Mouse (Mus musculus) megakaryocyte-erythroid progenitor cell, adult 5-6 weeks (primary cell): Measurements from ENCODE around the gene Asb3. TPM values are rescaled to one million over a fixed set of nuclear protein-coding genes. Genes with fewer than 3 reads are reported as not detected.

ENCODE experiments used
- ATAC-seq: replicated peaks from 2 replicates; pipeline ENCODE4 v1.8.0; 2016; ENCODE audit warnings: mild to moderate bottlenecking, inconsistent platforms; ENCODE audit not compliant: severe bottlenecking, poor library complexity, low FRiP score, low TSS enrichment
- total RNA-seq, 2 experiments: library from RNA; stranded (forward) in 1 of 2; stranded (reverse) in 1 of 2; fragments of 200-1000, 215-1000 nt in 1 of 2; fragments of >200 nt in 1 of 2; fragmentation: Nextera tagmentation in 1 of 2; gene quantifications; 2 replicates each; pipeline ENCODE4 v1.2.3; 2014 to 2017

Asb3 gene
- total RNA-seq (2014; fragmentation: Nextera tagmentation) (6.9 and 9.6 TPM in 2 replicates), total RNA-seq (2017) (15.0 and 19.9 TPM in 2 replicates)

DNA sequence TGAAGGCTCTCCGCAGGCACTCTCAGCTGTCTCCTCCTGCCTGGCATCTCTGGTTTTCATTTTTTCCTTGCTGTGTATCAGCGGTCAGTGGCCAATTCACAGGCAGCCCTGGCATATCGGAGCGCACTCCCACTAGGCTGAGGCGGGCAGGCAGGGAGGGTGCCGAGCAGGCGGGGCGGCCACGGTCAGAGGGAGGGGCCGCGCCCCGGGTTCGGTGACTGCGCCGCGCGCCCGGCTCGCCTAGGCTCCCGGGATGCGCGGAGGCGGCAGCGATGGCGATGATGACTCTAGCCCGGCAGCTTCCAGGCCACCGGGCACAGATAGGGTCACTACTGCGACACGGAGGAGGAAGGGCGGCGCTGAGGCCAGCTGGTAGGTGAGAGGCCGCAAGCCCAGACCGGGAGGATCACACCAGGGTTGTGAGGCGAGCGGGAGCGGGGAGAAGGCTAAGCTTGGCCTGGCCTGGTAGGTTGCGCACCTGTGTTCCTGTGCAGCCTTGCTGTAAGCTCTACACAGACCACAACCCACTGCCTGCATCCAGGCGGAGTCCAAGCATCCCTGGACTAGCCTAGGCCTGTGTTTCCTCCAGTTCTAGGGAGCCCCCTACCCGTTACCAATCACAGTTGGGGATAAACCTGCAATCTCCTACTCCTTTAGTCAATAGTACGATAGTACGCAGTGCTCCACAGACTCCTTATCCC lies at the start of gene Asb3, which contains the start of gene Gpr75:
Asb3 (plus strand) TSS at position 246 of the 701 bp plus-strand sequence.
Gpr75 (plus strand) TSS at position 188 of the 701 bp plus-strand sequence.
- peak; percentile 93 for ATAC-seq

DNA sequence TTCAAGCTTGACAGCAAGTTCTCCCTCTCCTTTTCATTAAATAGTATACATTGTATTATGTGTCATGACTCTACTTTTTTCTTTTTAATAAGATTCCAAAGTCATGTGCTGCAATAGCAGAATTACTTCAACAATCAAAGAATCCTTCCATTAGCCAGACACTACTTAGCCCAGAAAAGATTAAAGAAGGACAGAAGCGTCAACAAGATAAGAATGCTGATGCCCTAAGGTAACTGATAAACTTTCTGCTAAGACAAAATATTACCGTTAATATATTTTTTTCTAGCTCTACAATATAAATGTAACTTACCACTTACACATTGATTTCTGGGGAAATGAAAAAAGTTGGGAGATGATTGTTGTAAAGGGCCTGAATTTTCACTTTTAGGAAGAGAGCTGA lies 46.4 kb upstream of the Asb3 start:
- peak; percentile 70 for ATAC-seq

DNA sequence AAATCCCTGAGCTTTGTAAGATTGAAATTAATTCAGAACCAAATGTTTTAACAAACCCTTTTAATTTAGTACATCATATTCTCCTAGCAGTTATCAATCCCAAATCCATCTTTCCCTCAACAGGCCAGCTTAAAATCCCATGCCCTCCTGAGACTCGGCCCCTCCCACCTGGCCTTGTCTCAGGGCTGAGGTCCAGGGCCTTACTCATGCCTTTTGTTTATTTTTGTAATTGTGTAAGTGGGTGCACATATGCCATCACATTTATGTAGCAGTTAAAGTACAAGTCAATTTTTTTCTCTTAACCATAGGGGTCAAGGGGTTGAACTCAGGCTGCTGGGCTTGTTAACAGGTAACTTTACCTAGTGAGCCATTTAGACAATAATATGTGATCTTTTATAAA lies 40.9 kb upstream of the Asb3 start:
- no peak for ATAC-seq

DNA sequence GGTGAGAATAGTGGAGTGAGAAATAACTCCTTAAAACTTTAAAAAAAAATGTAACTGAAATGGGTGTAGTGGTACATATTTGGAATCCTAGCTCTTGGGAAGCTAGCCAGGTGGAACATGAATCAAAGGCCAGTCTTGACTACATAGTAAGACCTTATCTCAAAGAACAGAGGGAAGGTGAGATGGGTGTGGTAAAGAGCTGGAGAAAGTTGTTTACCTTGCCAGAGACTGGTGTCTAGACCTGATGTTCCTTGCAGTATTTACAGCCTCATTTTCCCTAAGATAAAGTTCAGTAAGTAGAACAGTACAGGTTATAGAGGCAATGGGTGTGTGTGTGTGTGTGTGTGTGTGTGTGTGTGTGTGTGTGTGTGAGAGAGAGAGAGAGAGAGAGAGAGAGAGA lies 12.8 kb upstream of the Asb3 start:
- ATAC-seq, result 0 out of 2 replicates have a peak, but pooled peaks have one; percentile 34

DNA sequence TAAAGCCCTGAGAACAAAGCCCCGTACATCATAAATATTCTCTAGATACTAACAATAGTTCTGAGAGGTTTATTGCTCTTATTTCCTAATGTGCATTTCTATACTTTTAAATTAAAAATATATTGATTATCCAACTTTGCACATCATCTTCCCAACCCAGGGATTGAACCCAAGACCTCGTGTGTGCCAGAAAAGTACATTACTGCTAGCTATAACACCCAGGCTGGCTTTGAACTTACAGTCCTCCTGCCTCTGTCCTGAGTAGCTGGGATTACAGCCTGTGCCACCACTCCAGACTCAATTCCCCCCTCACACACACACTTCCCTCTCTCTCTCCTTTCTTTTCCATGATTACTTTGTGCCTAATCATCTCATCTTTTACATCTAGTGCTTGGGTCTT lies 2.9 kb downstream of the Asb3 start:
- ATAC-seq, result no peak

DNA sequence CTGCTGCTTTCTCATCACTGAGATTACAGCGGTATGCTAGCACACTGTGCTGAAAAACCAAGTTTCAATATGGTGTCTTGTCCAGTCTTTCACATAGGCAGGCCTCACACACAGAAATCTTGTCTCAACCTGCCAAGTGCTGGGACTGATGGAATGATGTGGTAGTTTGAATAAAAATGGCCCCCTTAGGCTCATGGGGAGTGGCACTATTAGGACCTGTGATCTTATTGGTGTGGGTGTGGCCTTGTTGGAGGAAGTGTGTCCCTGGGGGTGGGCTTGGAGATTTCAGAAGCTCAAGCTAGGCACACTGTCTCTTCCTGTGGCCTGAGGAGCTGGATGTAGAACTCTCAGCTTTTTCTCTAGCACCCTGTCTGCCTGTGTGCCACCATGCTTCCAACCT lies 11.0 kb downstream of the Asb3 start:
- ATAC-seq, result no peak

DNA sequence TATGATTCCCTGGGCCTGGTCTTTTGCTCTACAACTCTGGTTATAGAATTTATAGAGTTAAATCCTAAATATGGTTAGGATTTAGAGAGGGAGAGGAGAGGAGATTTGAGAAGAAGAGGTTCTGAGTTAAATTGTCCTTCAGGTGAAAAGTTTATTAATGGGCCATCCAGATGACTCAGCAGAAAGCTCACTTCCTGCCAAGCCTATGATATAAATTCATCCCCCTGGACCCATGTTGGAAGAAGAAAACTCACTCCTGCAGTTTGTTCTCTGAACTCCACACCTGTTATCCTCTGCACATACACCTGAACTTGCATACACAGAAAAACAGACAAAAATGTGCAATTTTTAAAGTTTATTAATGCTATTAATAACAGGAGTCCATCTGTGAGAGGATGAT lies 14.1 kb downstream of the Asb3 start:
- ATAC-seq, result no peak

DNA sequence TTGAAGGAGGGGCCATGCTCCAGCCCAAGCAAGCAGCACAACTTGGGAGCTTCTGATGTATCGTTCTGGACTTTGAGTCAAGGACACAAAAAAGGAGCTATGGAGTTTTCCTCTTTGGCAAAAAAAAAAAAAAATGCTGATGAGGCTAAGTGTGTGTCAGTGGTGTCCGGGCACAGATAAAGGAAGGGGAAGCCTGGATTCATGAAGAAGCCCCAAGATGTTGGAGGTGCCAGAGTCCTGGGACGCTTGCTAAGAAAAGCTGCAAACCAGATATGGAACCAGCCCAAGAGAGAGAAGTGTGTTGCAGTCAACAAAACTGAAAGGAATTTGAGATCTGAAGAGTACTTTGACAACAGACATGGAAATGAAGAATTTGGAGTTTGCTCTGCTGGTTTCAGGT lies 27.1 kb downstream of the Asb3 start:
- no peak for ATAC-seq

DNA sequence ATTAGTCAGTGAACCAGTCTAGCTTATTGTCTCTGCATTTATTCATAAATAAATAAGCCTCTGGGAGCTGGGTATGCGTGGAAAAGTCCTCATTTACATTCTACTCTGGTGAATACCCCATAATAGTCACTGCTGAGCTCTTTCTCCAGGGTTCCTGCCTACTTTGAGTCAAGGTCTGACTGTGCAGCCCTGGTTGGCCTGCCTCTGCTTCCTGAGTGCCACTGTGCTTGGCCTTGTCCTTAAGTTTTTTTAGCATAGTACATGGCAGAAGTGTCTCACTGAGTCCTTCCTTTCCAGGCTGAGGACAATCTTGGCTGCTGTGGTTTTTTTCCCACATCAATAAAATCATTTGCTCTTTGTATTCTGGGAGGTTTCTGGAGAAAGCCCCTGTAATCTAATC lies 35.4 kb downstream of the Asb3 start:
- ATAC-seq, result no peak

DNA sequence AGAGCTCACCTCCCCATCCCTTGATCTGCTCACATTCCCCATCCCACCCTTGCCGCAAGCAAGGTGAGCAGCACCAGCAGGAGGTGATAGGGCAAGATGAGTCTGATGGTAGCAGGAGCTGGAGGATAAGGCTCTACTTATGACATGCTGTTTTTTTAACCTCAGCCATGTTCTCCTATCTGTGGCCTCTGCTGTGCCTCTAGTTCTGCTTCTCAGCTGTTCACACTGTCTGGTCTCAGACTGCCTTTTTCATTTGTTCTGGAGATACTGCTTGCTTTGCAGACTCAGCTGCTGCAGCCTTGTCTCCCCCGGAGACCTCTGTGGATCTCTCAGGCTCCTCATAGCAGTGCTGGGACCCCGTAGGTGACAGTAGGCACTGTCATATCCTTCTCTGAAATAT lies 38.1 kb downstream of the Asb3 start:
- ATAC-seq, result no peak

DNA sequence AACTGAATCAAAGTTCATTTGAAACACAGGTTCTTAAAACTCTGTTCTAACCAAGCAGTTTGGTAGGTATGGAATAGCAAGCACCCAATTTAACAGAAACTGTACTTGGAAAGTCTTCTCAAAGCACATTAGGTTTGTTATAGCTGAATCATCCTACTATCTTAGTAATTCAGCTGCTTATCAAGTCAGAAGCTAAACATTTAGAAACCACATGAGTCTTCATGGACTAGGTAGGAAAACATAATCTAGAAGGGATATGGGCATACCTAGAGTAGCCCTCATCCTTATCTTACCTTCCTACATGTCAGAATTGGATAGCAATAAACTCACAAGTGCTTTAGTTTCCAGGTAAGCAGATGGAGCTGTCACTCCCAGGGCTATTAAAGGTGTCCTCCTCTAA lies 42.9 kb downstream of the Asb3 start:
- ATAC-seq, result peak; percentile 90

DNA sequence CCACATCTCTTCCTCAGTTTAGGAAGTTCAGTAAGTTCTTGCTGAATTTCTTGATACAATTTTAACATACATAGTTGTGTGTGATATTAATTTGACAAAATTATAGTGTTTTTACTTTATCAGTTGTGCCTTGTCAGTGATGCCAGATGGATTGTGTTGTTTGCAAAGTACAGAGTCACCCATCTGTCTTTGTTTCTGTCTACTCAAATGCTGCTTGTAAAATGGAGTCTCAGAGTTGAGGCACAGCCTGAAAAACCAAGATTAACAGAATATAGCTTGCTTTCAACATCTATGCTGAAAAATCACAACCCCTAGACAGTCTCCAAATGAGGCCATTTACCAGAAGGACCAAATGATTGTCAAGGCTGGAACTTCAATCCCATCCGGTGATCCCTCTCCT lies 43.3 kb downstream of the Asb3 start:
- peak; percentile 63 for ATAC-seq

DNA sequence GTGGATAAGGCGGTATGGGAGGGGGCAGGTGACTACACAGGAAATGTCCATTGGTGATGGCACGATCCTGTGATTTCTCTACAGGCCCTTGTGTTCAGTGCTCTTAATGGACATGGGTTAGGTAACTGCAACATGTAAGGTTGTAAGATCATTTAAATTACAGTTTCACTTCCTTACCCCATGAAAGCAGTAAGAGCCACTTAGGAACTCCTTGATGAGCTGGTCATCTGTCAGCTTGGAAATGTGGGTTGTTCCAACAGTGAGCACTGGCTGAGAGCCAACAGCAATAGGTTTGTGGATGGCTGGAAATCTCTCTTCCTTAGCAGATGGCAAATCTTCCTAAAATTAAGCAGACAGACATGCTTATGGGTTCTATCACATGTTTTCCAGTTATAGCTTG lies 58.3 kb downstream of the Asb3 start:
- no peak for ATAC-seq

DNA sequence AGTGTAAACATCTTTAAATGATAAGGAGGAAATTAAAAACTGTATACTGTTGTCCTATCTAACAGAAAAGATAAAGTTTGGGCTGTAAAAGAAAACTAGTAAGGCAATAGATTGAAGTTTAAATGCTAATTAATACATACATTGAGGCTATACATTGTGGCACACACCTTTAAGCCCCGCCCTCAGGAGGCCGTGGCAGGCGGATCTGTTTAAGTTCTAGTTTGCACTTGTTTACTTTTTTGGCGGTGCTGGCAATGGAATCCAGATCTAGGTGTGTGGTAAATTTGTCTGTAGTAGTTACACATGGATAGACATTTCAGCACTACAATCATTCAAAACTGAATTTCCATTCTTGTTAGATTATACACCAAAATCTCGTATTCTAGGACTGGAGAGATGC lies 67.6 kb downstream of the Asb3 start:
- no peak for ATAC-seq

DNA sequence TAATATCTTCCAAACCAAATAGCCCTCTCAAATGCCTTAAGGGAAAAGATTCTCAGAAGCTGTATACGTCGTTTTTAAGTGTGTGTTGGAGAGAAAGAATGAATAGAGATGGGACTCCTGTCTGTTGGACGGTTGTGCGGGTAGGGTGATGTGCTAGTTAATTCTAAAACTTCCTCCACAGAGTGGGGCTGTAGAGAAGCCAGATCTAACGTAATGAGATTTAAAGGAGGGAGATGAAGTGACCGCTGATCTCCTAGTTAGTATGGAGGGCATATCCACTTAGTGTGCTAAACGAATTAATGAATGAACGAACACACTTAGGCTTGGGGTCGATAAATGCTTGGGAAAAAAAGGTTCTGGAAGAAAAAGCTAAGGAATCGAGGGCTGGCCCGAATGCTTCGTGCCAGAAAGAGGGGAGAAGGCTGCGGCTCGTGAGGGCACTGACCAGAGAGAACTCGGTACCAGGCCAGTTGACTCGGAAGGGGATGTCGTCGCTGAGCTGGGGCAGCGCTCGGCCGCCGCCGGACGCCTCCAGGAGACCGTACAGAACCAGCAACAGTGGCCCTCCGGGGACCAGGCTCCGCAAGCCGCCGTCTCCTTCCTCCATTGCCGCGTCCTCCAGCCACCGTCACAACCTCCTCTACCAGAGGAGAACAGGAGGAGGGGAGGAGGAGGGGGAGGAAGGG lies 68.4 kb downstream of the Asb3 start:
- ATAC-seq, result peak; percentile 61

DNA sequence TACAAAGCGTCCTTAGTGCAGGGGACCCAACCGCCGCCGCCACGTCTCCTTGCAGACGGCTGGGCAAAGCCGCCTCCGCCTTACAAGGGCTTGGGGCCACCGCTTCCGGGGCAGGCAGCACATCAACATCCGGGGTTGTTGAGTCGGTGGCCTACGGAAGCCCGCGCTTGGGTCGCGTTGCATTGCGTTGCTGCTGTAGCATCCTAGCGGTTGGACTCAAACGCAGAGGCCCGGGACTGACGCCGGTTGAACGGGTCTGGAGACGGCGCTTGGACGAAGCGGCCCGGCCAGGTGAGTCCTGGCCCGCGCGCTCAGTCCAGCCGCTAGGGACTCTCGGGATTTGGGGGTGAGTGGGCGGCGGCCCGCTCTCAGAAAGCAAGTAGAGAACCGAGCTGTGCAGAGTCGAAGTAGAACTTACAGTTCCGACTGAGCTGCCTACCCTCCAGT lies 69.1 kb downstream of the Asb3 start, which contains the start of gene Erlec1:
Erlec1 (minus strand) TSS at position 57 of the 447 bp plus-strand sequence.
- ATAC-seq, result peak; percentile 98

DNA sequence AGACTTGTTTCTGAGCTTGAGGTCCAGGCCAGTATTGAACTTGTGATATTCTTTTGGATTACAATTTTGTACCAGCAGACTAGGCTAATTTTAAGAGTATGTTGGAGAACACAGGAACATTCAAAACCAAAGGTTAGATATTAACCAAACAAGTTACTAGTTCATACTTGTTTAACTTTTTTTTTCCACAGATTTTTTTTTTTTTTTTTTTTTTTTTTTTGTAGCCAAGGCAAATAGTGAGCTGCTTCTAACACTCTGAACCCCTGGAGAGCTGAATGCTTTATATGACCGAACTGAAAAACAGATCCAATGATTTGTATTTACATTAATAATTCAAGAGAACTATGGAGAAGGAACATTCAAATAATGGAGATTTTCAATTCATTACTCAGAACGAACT lies 100.0 kb downstream of the Asb3 start:
- ATAC-seq, result no peak

DNA sequence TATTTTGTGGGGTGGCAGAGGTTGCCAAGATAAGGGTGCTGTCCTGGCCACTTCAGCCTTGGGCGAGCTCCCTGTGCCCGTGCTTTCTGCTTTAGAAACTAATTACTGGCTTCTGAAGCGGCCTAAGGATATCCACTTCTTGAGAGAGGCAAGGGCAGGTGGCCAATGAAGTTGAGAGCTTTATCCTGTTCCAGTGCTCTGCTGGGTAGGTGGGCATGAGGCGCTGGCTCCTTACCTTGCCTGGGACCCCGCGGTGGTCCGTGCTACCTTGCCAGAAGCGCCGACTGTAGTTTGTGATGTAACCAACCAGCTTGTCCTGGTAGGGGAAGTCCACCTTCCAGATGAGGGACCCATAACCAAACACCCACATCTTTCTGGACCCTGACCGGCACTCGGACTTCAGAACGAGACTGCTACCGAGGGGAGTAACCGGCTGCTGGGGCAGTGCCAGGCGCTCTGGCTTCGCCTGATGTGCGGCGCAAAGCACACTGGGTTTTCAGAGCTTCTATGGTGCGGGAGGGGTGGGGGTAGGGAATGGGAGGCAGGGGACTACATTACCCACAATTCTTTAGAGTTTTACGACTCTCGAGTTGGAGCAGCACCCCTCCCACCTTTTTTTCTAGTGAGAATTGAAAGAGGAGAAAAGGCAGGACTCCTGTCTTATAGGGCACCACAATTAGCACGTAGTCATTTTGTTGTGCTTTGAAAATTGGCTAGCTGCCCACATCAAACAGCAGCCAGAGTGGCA lies 100.8 kb downstream of the Asb3 start, which contains the start of gene Chac2:
Chac2 (minus strand) TSS at position 474 of the 748 bp plus-strand sequence.
- ATAC-seq, result peak; percentile 97

DNA sequence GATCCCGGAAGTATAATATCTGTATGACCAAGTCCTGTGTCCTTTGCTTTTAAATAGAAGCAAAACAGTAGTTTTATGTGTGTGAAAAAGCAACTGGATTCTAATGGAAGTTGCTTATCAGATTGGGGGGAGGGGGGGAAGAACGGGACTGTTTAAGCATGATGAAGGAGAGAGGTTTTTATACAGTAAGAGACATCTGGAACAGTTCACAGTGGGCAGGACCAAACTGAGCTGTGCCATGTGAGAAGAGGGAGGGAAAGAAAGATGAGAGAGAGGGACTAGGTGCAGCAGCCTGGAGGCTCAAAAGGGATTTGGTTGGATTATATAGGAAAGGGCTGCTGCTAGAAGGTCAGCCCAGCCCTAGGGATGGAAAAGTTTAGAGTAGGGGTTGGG lies 101.4 kb downstream of the Asb3 start:
- ATAC-seq, result peak; percentile 79

DNA sequence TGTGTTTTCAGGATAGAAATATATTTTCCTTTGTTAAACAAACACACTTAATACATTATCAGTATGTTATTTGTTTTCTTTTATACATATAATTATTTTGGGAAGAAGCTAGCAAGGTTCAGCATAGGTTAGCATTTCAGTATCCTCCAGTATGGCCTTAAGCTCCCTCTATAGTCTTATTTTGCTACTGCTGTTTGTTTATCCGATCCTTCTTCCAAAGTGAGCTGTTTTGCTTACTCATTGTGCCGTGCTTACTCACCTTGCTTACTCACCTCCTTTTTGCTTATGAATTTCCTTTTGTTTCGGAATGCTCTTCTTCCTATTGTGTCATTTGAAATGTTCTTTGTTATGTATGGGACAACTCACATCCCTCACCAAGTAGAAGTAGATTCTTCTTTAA lies 111.5 kb downstream of the Asb3 start:
- no peak for ATAC-seq
